Mouse (Mus musculus): ENCODE results near the gene Ikzf1. TPM values are rescaled to one million over a fixed set of nuclear protein-coding genes. Genes with fewer than 3 reads are reported as not detected.
A peak's percentile ranks its signal among the peaks of the same experiment; 100 is the strongest.

The Ikzf1 gene
- polyA plus RNA-seq, 1 experiment = 3.7 TPM

DNA sequence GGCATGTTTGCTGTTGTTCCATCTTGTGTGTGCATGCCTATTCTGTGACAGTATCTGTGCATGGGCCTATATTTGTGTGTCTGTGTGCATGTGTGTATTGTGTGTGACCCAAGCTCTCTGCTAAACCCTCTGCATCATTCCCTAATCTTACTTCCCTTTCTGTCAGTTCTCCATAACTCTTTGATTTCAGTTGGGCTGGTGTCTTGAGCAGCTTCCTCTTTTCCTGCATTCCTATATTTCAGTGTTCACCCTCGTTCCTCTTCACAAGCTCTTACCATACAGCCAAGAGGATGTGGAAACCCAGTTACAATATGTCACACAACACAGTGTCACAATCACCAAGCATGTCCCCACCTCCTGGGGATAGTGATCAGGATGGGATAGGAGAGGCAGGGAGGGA lies 45.3 kb downstream of the Ikzf1 start:
- no peak for TF ChIP-seq CTCF (IDR thresholded peaks at IDR 0.05; ENCODE audit: extremely low read depth, insufficient read depth, low read length)
- no peak for TF ChIP-seq POLR2A (IDR thresholded peaks at IDR 0.05; ENCODE audit: extremely low read depth, insufficient read depth, low read length)
- Histone ChIP-seq H3K27ac (ENCODE audit: insufficient read depth, low read length) (no peak overlapping the region), H3K4me1 (ENCODE audit: control insufficient read depth, insufficient read depth, low read length) (no peaks in the 10 kb centered on the region), H3K4me3 (ENCODE audit: insufficient read depth, low read length) (no peak overlapping the region)

DNA sequence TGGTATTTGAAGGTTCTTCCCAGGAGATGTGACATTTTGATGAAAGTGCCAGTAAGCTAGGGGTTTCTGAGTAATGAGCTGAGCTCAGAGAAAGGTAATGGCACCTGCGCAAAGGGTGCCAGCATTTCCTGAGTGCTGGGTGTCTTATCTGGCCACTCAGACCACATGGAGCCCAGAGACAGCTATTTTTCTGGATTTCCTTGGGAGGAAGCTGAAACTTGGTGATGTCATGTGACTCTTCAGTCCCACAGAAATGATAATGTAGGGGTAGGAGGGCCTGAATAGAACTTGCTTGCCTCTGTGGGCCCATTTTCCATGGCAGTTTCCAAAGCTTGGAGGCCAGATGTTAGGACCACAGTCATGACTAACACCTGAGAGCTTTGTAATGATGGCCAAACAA lies 46.9 kb downstream of the Ikzf1 start:
- no peaks in the 10 kb centered on the region for H3K4me1 ChIP-seq (ENCODE audit: control insufficient read depth, insufficient read depth, low read length)
- TF ChIP-seq CTCF (IDR thresholded peaks at IDR 0.05; ENCODE audit: extremely low read depth, insufficient read depth, low read length) = no peak
- TF ChIP-seq POLR2A (IDR thresholded peaks at IDR 0.05; ENCODE audit: extremely low read depth, insufficient read depth, low read length) = no peak
- H3K27ac ChIP-seq (ENCODE audit: insufficient read depth, low read length) = no peak overlapping the region

DNA sequence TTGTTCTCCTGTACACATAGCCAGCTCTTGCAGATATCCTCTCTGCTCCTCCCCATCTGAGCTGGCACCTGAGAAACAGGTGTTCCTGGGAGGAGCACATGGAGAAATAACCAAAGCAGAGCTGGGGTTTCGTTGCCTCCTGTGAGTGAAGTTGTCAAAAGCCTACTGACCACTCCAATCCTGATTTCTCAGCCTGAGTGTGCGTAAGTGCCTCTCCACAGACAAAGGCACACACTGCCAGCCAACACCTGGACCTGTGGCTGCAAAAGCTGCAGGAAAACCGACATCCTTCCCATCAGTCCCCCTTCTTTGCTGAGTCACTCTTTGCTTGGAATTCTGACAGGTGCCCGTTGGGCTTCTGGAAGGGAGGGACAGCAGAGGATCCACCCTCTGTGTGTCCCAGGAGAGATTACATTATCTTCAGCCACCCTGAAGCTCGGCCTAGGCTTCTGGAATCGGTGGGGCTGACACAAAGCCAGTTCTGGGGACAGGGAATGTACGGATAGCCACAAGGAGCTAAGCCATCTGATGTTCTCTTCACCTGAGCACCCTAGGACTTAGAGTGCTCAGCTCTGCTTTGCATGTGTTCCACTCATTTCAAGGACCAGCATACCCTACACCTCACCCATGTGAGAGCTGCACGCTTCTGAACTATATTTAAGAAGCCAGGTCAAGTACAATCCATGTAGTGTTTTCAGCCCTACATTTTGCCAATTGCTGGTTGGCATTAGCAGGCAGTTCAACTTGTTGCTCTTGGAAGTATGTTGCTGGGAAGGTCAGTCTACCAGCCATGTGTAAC lies 48.4 kb downstream of the Ikzf1 start:
- H3K27ac ChIP-seq (ENCODE audit: insufficient read depth, low read length) = no peak overlapping the region
- H3K4me1 ChIP-seq (ENCODE audit: control insufficient read depth, insufficient read depth, low read length) = no peaks in the 10 kb centered on the region
- TF ChIP-seq CTCF (IDR thresholded peaks at IDR 0.05; ENCODE audit: extremely low read depth, insufficient read depth, low read length) (no peak), POLR2A (IDR thresholded peaks at IDR 0.05; ENCODE audit: extremely low read depth, insufficient read depth, low read length) (no peak)
- H3K4me3 ChIP-seq (ENCODE audit: insufficient read depth, low read length) = no peak overlapping the region

More for the DNA sequence above, 46.9 kb downstream of the Ikzf1 start:
- H3K4me3 ChIP-seq (ENCODE audit: insufficient read depth, low read length) = no peak overlapping the region

DNA sequence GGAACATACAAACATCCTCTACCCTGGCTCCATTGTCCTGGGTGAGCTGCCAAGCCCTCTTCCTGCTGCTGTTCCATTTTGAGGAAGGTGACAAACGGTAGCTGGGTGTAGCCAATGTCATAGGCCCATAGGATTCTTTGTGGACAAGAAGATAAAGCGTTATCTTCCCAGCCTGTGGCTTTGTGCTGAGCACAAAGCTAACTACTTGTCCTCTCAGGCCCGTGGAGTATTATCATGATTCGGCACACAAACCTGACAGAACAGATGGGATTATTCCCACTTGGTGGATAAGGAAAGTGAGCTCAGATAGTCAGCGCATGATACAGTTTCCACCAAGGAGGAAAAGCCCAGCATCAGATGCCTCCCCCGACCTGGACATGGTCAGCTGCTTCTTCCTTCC lies 50.4 kb downstream of the Ikzf1 start:
- Histone ChIP-seq H3K4me1 (ENCODE audit: control insufficient read depth, insufficient read depth, low read length) (no peaks in the 10 kb centered on the region), H3K4me3 (ENCODE audit: insufficient read depth, low read length) (no peak overlapping the region), H3K27ac (ENCODE audit: insufficient read depth, low read length) (no peak overlapping the region)
- TF ChIP-seq POLR2A (IDR thresholded peaks at IDR 0.05; ENCODE audit: extremely low read depth, insufficient read depth, low read length) = no peak
- TF ChIP-seq CTCF (IDR thresholded peaks at IDR 0.05; ENCODE audit: extremely low read depth, insufficient read depth, low read length) = no peak

DNA sequence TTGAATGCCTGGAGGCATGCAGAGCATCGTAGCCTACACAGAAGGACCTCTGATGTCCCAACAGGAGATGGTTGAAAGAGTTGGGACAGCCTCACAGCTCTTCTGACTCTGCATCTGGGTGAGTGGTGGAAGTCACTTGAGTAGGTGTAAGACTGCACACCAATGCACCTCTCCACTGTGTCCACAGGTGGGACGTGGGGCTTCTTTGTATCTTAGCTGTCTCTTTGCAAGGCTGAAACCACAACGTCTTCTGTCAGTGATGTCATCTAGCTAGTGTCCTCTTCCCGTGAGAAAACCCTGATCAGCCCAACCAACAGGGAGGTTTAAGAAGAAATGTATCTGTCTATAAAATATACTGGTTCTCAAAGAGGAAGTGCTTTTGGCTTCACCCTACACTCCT lies 52.1 kb downstream of the Ikzf1 start:
- H3K4me3 ChIP-seq (ENCODE audit: insufficient read depth, low read length) = no peak overlapping the region
- H3K27ac ChIP-seq (ENCODE audit: insufficient read depth, low read length) = no peak overlapping the region
- no peak for TF ChIP-seq POLR2A (IDR thresholded peaks at IDR 0.05; ENCODE audit: extremely low read depth, insufficient read depth, low read length)
- TF ChIP-seq CTCF (IDR thresholded peaks at IDR 0.05; ENCODE audit: extremely low read depth, insufficient read depth, low read length) = no peak
- H3K4me1 ChIP-seq (ENCODE audit: control insufficient read depth, insufficient read depth, low read length) = no peaks in the 10 kb centered on the region

DNA sequence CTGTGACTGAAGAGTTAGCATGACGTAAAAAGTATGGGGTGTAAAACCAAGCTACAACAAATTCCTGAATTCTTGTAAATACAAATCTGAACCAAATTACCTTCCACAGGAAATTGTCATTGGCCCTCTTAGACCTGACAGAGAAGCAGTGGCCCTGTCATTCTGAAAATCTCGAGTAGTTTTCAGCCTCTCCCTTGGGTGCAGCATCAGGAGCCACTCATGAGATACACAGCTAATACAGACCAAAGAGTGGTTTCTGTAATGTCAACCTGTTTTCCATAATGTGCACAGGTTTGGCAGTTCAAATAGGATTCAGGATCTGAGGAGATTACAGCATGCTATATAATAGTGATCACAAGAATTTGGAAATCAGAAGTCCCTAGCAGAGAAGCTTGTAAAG lies 52.8 kb downstream of the Ikzf1 start:
- no peaks in the 10 kb centered on the region for H3K4me1 ChIP-seq (ENCODE audit: control insufficient read depth, insufficient read depth, low read length)

DNA sequence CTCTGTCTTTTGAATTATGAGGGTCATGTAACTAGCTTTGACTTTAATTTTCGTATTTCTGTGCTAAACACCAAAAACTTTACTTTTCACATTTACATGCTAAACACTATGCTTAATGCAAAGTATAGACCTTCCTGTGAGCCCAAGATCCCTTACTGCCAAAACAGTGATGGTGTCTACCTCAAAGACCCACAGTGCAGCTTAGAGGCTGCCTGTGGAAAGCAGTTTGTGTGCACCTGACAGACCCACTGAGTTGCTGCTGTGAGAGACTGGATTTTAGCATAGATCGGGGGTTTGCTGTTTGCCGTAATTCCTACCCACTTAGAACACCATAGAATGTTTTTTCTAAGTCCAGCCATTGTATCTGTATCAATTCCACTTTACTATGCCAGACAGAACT lies 54.3 kb downstream of the Ikzf1 start:
- TF ChIP-seq POLR2A (IDR thresholded peaks at IDR 0.05; ENCODE audit: extremely low read depth, insufficient read depth, low read length) (no peak), CTCF (IDR thresholded peaks at IDR 0.05; ENCODE audit: extremely low read depth, insufficient read depth, low read length) (no peak)
- H3K4me1 ChIP-seq (ENCODE audit: control insufficient read depth, insufficient read depth, low read length) = no peaks in the 10 kb centered on the region
- H3K27ac ChIP-seq (ENCODE audit: insufficient read depth, low read length) = no peak overlapping the region
- H3K4me3 ChIP-seq (ENCODE audit: insufficient read depth, low read length) = no peak overlapping the region

More for the DNA sequence above, 52.8 kb downstream of the Ikzf1 start:
- no peak for TF ChIP-seq POLR2A (IDR thresholded peaks at IDR 0.05; ENCODE audit: extremely low read depth, insufficient read depth, low read length)
- TF ChIP-seq CTCF (IDR thresholded peaks at IDR 0.05; ENCODE audit: extremely low read depth, insufficient read depth, low read length) = no peak
- Histone ChIP-seq H3K4me3 (ENCODE audit: insufficient read depth, low read length) (no peak overlapping the region), H3K27ac (ENCODE audit: insufficient read depth, low read length) (no peak overlapping the region)

DNA sequence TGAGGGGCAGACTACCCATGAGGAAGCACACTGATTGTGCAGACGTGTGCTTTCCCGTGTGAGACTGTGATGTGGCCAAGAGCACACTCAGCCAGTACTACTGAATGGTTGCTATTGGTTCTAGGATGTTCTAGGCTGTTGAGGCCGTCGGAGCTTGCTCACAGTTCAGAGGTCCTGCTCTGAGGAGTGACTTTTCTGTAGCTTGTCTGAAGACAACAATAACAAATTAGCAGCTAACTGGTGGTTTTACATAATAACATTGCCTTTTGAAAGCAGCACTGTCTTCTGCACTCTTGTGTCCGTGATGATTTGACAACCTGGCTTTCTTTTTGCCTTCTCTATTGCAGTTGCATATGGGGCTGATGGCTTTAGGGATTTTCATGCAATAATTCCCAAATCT lies 55.8 kb downstream of the Ikzf1 start:
- Histone ChIP-seq H3K4me1 (ENCODE audit: control insufficient read depth, insufficient read depth, low read length) (no peaks in the 10 kb centered on the region), H3K27ac (ENCODE audit: insufficient read depth, low read length) (no peak overlapping the region), H3K4me3 (ENCODE audit: insufficient read depth, low read length) (no peak overlapping the region)
- no peak for TF ChIP-seq POLR2A (IDR thresholded peaks at IDR 0.05; ENCODE audit: extremely low read depth, insufficient read depth, low read length)
- TF ChIP-seq CTCF (IDR thresholded peaks at IDR 0.05; ENCODE audit: extremely low read depth, insufficient read depth, low read length) = no peak

DNA sequence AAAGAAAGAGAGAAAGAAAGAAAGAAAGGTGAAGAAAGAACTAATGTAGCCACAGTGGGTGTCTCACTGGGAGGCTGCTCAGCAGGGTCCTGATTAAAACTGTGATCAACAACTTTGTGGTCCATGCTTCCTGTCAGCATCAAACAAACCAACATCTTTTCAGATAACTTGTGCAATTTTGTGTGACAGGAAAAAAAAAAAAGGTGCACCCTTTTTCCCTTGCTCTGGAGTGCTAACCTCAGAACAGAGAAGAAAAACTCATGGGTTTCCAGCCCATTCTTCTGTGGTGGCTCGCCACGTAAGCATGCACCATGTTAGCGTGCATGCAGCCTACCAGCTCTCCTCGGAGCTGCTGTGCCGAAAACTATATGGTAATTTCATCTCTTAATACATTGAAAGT lies 56.8 kb downstream of the Ikzf1 start:
- H3K4me1 ChIP-seq (ENCODE audit: control insufficient read depth, insufficient read depth, low read length) = no peaks in the 10 kb centered on the region
- H3K27ac ChIP-seq (ENCODE audit: insufficient read depth, low read length) = no peak overlapping the region
- no peak overlapping the region for H3K4me3 ChIP-seq (ENCODE audit: insufficient read depth, low read length)
- TF ChIP-seq POLR2A (IDR thresholded peaks at IDR 0.05; ENCODE audit: extremely low read depth, insufficient read depth, low read length) = no peak
- TF ChIP-seq CTCF (IDR thresholded peaks at IDR 0.05; ENCODE audit: extremely low read depth, insufficient read depth, low read length) = no peak

DNA sequence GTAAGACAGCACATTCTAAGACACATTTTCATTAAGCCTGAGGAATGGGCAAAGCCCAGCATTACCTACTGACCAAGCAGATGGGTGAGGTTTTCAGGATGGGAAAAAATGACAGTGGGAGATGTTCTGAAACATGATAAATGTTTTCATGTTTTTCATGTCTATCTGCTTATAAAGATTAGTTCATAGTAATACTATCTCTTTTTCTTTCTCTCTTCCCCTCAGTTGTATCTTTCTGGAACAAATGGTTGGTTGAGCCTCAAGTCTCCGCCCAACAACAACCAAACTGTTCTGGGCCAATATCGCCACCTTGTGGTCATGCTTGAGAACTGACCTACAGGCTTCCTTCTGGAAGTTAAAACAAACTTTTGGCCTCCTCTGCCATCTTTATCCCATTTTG lies 57.8 kb downstream of the Ikzf1 start:
- TF ChIP-seq POLR2A (IDR thresholded peaks at IDR 0.05; ENCODE audit: extremely low read depth, insufficient read depth, low read length) (no peak), CTCF (IDR thresholded peaks at IDR 0.05; ENCODE audit: extremely low read depth, insufficient read depth, low read length) (peak; percentile 29; the same call in 1 of the 2 replicates)
- no peak overlapping the region for H3K27ac ChIP-seq (ENCODE audit: insufficient read depth, low read length)
- no peak overlapping the region for H3K4me3 ChIP-seq (ENCODE audit: insufficient read depth, low read length)
- H3K4me1 ChIP-seq (ENCODE audit: control insufficient read depth, insufficient read depth, low read length) = no peaks in the 10 kb centered on the region
